Mouse (Mus musculus) bone marrow, adult 2 months (tissue): Measurements from ENCODE around the gene Psg16. TPM values are rescaled to one million over a fixed set of nuclear protein-coding genes. Genes with fewer than 3 reads are reported as not detected.

Experiments used
- H3K27ac ChIP-seq: fragments of 200-500 bp; 2 replicates; pipeline ENCODE4 v1.5.1; 2012; ENCODE audit warnings: low read depth, mild to moderate bottlenecking, control low read depth, inconsistent platforms, low read length; ENCODE audit not compliant: control insufficient read depth, poor library complexity, insufficient read depth
- H3K4me1 ChIP-seq: fragments of 200-500 bp; 2 replicates; pipeline ENCODE4 v1.6.1; 2011; ENCODE audit warnings: low read length; ENCODE audit not compliant: control insufficient read depth, insufficient read depth
- H3K4me3 ChIP-seq: fragments of 200-500 bp; replicated peaks from 2 replicates; pipeline ENCODE3; 2011; ENCODE audit warnings: mild to moderate bottlenecking, low read depth, low read length, control low read depth; ENCODE audit not compliant: control insufficient read depth
- CTCF ChIP-seq: fragments of 200-500 bp; IDR thresholded peaks from 2 replicates; pipeline ENCODE4 v1.5.1; 2011; ENCODE audit warnings: low read length, control low read depth; ENCODE audit not compliant: control insufficient read depth, insufficient read depth
- POLR2A ChIP-seq: fragments of 200-500 bp; IDR thresholded peaks from 2 replicates; pipeline ENCODE4 v1.6.1; 2011; ENCODE audit warnings: low read depth, mild to moderate bottlenecking, control low read depth, low read length, borderline replicate concordance; ENCODE audit not compliant: control insufficient read depth
- WGBS: fragments of 180-500 bp; shearing (Covaris S2); methylation state at CpG from one replicate; pipeline ENCODE4 v1.1.7; 2018; 5-methylcytosine and 5-hydroxymethylcytosine counted together
- polyA plus RNA-seq: library from polyadenylated mRNA; stranded (reverse); fragments of >200 nt; gene quantifications from 2 replicates; pipeline ENCODE4 v1.2.4, GENCODE M21; 2011; ENCODE audit warnings: low replicate concordance; ENCODE audit not compliant: missing spikeins, insufficient read depth, insufficient read length

Gene Psg16
- polyA plus RNA-seq, 1 experiment, result 1.1 TPM

GRCm38 (mm10) chr7:17155634-17156033 is 81.8 kb downstream of the Psg16 start:
- TF ChIP-seq CTCF, result no peak
- TF ChIP-seq POLR2A, result no peak
- Histone ChIP-seq H3K4me1 (no peaks in the 10 kb centered on the region), H3K4me3 (no peak overlapping the region), H3K27ac (no peak overlapping the region)
- WGBS, result 23% methylated on average over 2 of the region's 2 CpGs

GRCm38 (mm10) chr7:17156885-17157677 is 83.2 kb downstream of the Psg16 start:
- WGBS, result 44% methylated on average over 3 of the region's 3 CpGs
- TF ChIP-seq CTCF (no peak), POLR2A (no peak)
- Histone ChIP-seq H3K27ac (no peak overlapping the region), H3K4me1 (no peaks in the 10 kb centered on the region), H3K4me3 (no peak overlapping the region)

DNA sequence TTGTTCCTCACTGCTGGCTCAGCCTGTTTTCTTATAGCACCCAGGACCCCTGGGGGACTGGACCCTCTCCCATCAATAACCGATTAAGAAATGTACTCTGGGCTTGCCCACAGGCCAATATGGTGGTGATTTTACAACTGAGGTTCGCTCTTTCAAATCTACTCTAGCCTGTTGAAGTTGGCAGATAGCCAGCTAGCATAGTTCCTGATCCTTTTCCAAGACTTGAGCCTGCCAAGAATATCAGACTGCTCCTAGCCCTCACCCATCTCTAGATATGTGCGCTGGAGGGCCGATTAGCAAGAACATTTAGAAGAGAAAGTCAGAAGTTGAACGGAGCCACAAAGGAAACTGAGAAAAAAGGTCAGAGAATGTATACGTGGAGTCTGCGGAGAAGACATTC is 85.2 kb downstream of the Psg16 start:
- no peak for TF ChIP-seq CTCF
- Histone ChIP-seq H3K4me1 (no peaks in the 10 kb centered on the region), H3K27ac (no peak overlapping the region), H3K4me3 (no peak overlapping the region)
- 75% methylated on average over 7 of the region's 7 CpGs for WGBS

GRCm38 (mm10) chr7:17171827-17172226 is 98.0 kb downstream of the Psg16 start:
- H3K4me1 ChIP-seq, result no peaks in the 10 kb centered on the region
- WGBS, result 39% methylated on average over 4 of the region's 4 CpGs
- TF ChIP-seq POLR2A, result no peak

More at GRCm38 (mm10) chr7:17171827-17172226, 98.0 kb downstream of the Psg16 start:
- Histone ChIP-seq H3K27ac (no peak overlapping the region), H3K4me3 (no peak overlapping the region)

Other genes starting within 250 kb of the Psg16 start
- gene Prkd2, start 231.1 kb upstream of the Psg16 start, polyA plus RNA-seq, result 22.7 and 34.2 TPM in 2 replicates
- gene Dact3, start 198.7 kb upstream of the Psg16 start, polyA plus RNA-seq, result 0.54 and 1.7 TPM in 2 replicates
- gene Gng8, start 182.3 kb upstream of the Psg16 start, polyA plus RNA-seq, result not detected in 2 replicates
- gene Ptgir, start 167.6 kb upstream of the Psg16 start, polyA plus RNA-seq, result 8.3 and 13.0 TPM in 2 replicates
- gene Calm3, start 149.9 kb upstream of the Psg16 start, polyA plus RNA-seq, result 307 and 376 TPM in 2 replicates
- not detected in 2 replicates for gene Pnmal2, start 129.4 kb upstream of the Psg16 start, polyA plus RNA-seq
- gene Pnmal1, start 114.4 kb upstream of the Psg16 start, polyA plus RNA-seq, result not detected in 2 replicates
- 0.77 and 1.9 TPM in 2 replicates for gene Gm42372, start 91.0 kb upstream of the Psg16 start, polyA plus RNA-seq
- 1.4 and 2.5 TPM in 2 replicates for gene Ccdc8, start 81.3 kb upstream of the Psg16 start, polyA plus RNA-seq
- gene Ppp5c, start 46.1 kb upstream of the Psg16 start, polyA plus RNA-seq, result 30.6 and 70.5 TPM in 2 replicates
- 1.8 and 3.3 TPM in 2 replicates for gene Hif3a, start 11.6 kb upstream of the Psg16 start, polyA plus RNA-seq
- not detected in 2 replicates for gene Ceacam3, start 76.2 kb downstream of the Psg16 start, polyA plus RNA-seq
- not detected in 2 replicates for gene Psg29, start 129.4 kb downstream of the Psg16 start, polyA plus RNA-seq